Mouse (Mus musculus) cerebral cortex, adult 2 months (tissue): ENCODE data around the gene Tvp23b.

ENCODE experiments used
- WGBS: fragments of 180-500 bp; shearing (Covaris S2); methylation state at CpG from one replicate; pipeline ENCODE4 v1.1.7; 2018; 5-methylcytosine and 5-hydroxymethylcytosine counted together

Tvp23b gene

GRCm38 (mm10) chr11:62879220-62880048, at the start of gene Tvp23b:
Gene Tvp23b (plus strand): TSS chr11:62879455.
- 2% methylated on average over 55 of the region's 55 CpGs for WGBS

- 92% methylated on average over 2 of the region's 2 CpGs for WGBS
Observed at GRCm38 (mm10) chr11:62830387-62830786, 48.9 kb upstream of the Tvp23b start.

- WGBS: 81% methylated on average over 5 of the region's 5 CpGs
Observed at GRCm38 (mm10) chr11:62844562-62844961, 34.7 kb upstream of the Tvp23b start.

GRCm38 (mm10) chr11:62845730-62846129, 33.5 kb upstream of the Tvp23b start:
- WGBS: 66% methylated on average over 3 of the region's 3 CpGs

- WGBS: 31% methylated on average over 12 of the region's 12 CpGs
Observed at GRCm38 (mm10) chr11:62846961-62847654, 32.1 kb upstream of the Tvp23b start, which contains the start of gene Fbxw10. Gene Fbxw10 (plus strand): TSS chr11:62847069.

- 67% methylated on average over 4 of the region's 4 CpGs for WGBS
Observed at GRCm38 (mm10) chr11:62847655-62848191, 31.5 kb upstream of the Tvp23b start.

GRCm38 (mm10) chr11:62848301-62848700, 31.0 kb upstream of the Tvp23b start:
- WGBS: 76% methylated on average over 2 of the region's 2 CpGs

GRCm38 (mm10) chr11:62851199-62851598, 28.1 kb upstream of the Tvp23b start:
- 70% methylated on average over 1 of the region's 1 CpGs for WGBS

GRCm38 (mm10) chr11:62853334-62853733, 25.9 kb upstream of the Tvp23b start:
- WGBS: 94% methylated on average over 6 of the region's 6 CpGs

GRCm38 (mm10) chr11:62865562-62865961, 13.7 kb upstream of the Tvp23b start:
- 84% methylated on average over 4 of the region's 4 CpGs for WGBS

- WGBS: 77% methylated on average over 7 of the region's 7 CpGs
Observed at GRCm38 (mm10) chr11:62866685-62867084, 12.6 kb upstream of the Tvp23b start.

GRCm38 (mm10) chr11:62869201-62869600, 10.1 kb upstream of the Tvp23b start:
- 51% methylated on average over 5 of the region's 5 CpGs for WGBS

GRCm38 (mm10) chr11:62869715-62870371, 9.4 kb upstream of the Tvp23b start:
- WGBS: 76% methylated on average over 8 of the region's 8 CpGs

GRCm38 (mm10) chr11:62873479-62873878, 5.8 kb upstream of the Tvp23b start:
- WGBS: 81% methylated on average over 9 of the region's 9 CpGs

GRCm38 (mm10) chr11:62875696-62876095, 3.6 kb upstream of the Tvp23b start:
- 86% methylated on average over 1 of the region's 1 CpGs for WGBS

GRCm38 (mm10) chr11:62876445-62876844, 2.8 kb upstream of the Tvp23b start:
- WGBS: 92% methylated on average over 4 of the region's 4 CpGs

GRCm38 (mm10) chr11:62877391-62877790, 1.9 kb upstream of the Tvp23b start:
- 61% methylated on average over 1 of the region's 1 CpGs for WGBS

- WGBS: 5% methylated on average over 9 of the region's 9 CpGs
Observed at GRCm38 (mm10) chr11:62878728-62879127, 527 bp upstream of the Tvp23b start.

GRCm38 (mm10) chr11:62883407-62883806, 4.2 kb downstream of the Tvp23b start:
- 87% methylated on average over 8 of the region's 8 CpGs for WGBS

- WGBS: 86% methylated on average over 5 of the region's 5 CpGs
Observed at GRCm38 (mm10) chr11:62885323-62885722, 6.1 kb downstream of the Tvp23b start.

GRCm38 (mm10) chr11:62890796-62891195, 11.5 kb downstream of the Tvp23b start:
- WGBS: 78% methylated on average over 4 of the region's 4 CpGs

- 93% methylated on average over 11 of the region's 11 CpGs for WGBS
Observed at GRCm38 (mm10) chr11:62891763-62892162, 12.5 kb downstream of the Tvp23b start.
